Mouse (Mus musculus): ENCODE measurements around the gene Ifit3b. TPM values are rescaled to one million over a fixed set of nuclear protein-coding genes. Genes with fewer than 3 reads are reported as not detected.

Ifit3b gene
- polyA plus RNA-seq, 1 experiment from 2014 or later = 0.34 TPM

GRCm38 (mm10) chr19:34650276-34650675 is 42.5 kb downstream of the Ifit3b start:
- 87% methylated on average over 3 of the region's 3 CpGs for WGBS

GRCm38 (mm10) chr19:34650997-34651396 is 43.2 kb downstream of the Ifit3b start:
- Histone ChIP-seq H3K4me1 (replicated peaks) (no peaks in the 10 kb centered on the region), H3K36me3 (no peaks in the 10 kb centered on the region), H3K4me2 (no peak overlapping the region), H3K27ac (no peak overlapping the region), H3K4me3 (no peak overlapping the region), H3K9me3 (replicated peaks) (no peaks in the 10 kb centered on the region), H3K27me3 (no peaks in the 10 kb centered on the region), H3K9ac (no peak overlapping the region)
- no peak for ATAC-seq (replicated peaks; ENCODE audit: insufficient number of reproducible peaks, insufficient read depth, low FRiP score, low read depth)
- WGBS = 76% methylated on average over 6 of the region's 6 CpGs

More at GRCm38 (mm10) chr19:34650276-34650675, 42.5 kb downstream of the Ifit3b start:
- Histone ChIP-seq H3K36me3 (no peaks in the 10 kb centered on the region), H3K27me3 (no peaks in the 10 kb centered on the region), H3K4me1 (replicated peaks) (no peaks in the 10 kb centered on the region), H3K9me3 (replicated peaks) (no peaks in the 10 kb centered on the region), H3K9ac (no peak overlapping the region), H3K4me3 (no peak overlapping the region), H3K27ac (no peak overlapping the region), H3K4me2 (no peak overlapping the region)
- no peak for ATAC-seq (replicated peaks; ENCODE audit: insufficient number of reproducible peaks, insufficient read depth, low FRiP score, low read depth)

- Histone ChIP-seq H3K9me3 (replicated peaks) (no peaks in the 10 kb centered on the region), H3K4me2 (no peak overlapping the region), H3K27me3 (no peaks in the 10 kb centered on the region), H3K27ac (no peak overlapping the region), H3K36me3 (no peaks in the 10 kb centered on the region), H3K9ac (no peak overlapping the region), H3K4me3 (no peak overlapping the region), H3K4me1 (replicated peaks) (peaks cover 12% of the 10 kb centered on the region; the same call in 1 of the 2 replicates)
- no peak for ATAC-seq (replicated peaks; ENCODE audit: insufficient number of reproducible peaks, insufficient read depth, low FRiP score, low read depth)
- 89% methylated on average over 10 of the region's 10 CpGs for WGBS
Measured at GRCm38 (mm10) chr19:34655227-34655805, 47.5 kb downstream of the Ifit3b start.

- ATAC-seq (replicated peaks; ENCODE audit: insufficient number of reproducible peaks, insufficient read depth, low FRiP score, low read depth) = 0 out of 2 replicates have a peak, but pooled peaks have one; percentile 64
- 16% methylated on average over 2 of the region's 2 CpGs for WGBS
- Histone ChIP-seq H3K4me2 (no peak overlapping the region), H3K9me3 (replicated peaks) (no peaks in the 10 kb centered on the region), H3K27me3 (no peaks in the 10 kb centered on the region), H3K4me3 (no peak overlapping the region), H3K27ac (no peak overlapping the region), H3K4me1 (replicated peaks) (peaks cover 15% of the 10 kb centered on the region; the same call in 1 of the 2 replicates), H3K36me3 (no peaks in the 10 kb centered on the region), H3K9ac (no peak overlapping the region)
Measured at GRCm38 (mm10) chr19:34656511-34657298, 48.9 kb downstream of the Ifit3b start.

- Histone ChIP-seq H3K4me2 (peak overlapping the region; percentile 59), H3K9ac (no peak overlapping the region), H3K27ac (peak overlapping the region; percentile 69), H3K27me3 (no peaks in the 10 kb centered on the region), H3K4me3 (peak overlapping the region; percentile 48), H3K36me3 (no peaks in the 10 kb centered on the region), H3K9me3 (replicated peaks) (no peaks in the 10 kb centered on the region), H3K4me1 (replicated peaks) (peaks cover 9% of the 10 kb centered on the region)
- WGBS = 7% methylated on average over 13 of the region's 13 CpGs
- peak; percentile 94 for ATAC-seq (replicated peaks; ENCODE audit: insufficient number of reproducible peaks, insufficient read depth, low FRiP score, low read depth)
Measured at GRCm38 (mm10) chr19:34662067-34662507, 54.3 kb downstream of the Ifit3b start.

GRCm38 (mm10) chr19:34662740-34663139 is 55.0 kb downstream of the Ifit3b start:
- peak overlapping the region; percentile 69 for H3K27ac ChIP-seq
- 43% methylated on average over 5 of the region's 5 CpGs for WGBS
- no peak for ATAC-seq (replicated peaks; ENCODE audit: insufficient number of reproducible peaks, insufficient read depth, low FRiP score, low read depth)
- no peak overlapping the region for H3K9ac ChIP-seq
- H3K4me1 ChIP-seq (replicated peaks) = peaks cover 7% of the 10 kb centered on the region
- H3K9me3 ChIP-seq (replicated peaks) = no peaks in the 10 kb centered on the region
- no peaks in the 10 kb centered on the region for H3K27me3 ChIP-seq
- H3K4me3 ChIP-seq = no peak overlapping the region
- no peaks in the 10 kb centered on the region for H3K36me3 ChIP-seq
- H3K4me2 ChIP-seq = peak overlapping the region; percentile 59

Other genes with a start within 250 kb of the Ifit3b start
- gene Ch25h, start 132.8 kb upstream of the Ifit3b start, polyA plus RNA-seq (2015; fragmentation: Nextera tagmentation; extraction: Ambion mirVana) = 3.0 and 3.4 TPM in 2 replicates
- gene Lipa, start 80.5 kb upstream of the Ifit3b start, polyA plus RNA-seq (2015; fragmentation: Nextera tagmentation; extraction: Ambion mirVana) = 29.7 and 34.2 TPM in 2 replicates
- 7.7 and 8.9 TPM in 2 replicates for gene Ifit2, start 57.3 kb upstream of the Ifit3b start, polyA plus RNA-seq (2015; fragmentation: Nextera tagmentation; extraction: Ambion mirVana)
- gene Ifit3, start 24.4 kb upstream of the Ifit3b start, polyA plus RNA-seq (2015; fragmentation: Nextera tagmentation; extraction: Ambion mirVana) = 0.98 and 2.9 TPM in 2 replicates
- 2.1 and 2.5 TPM in 2 replicates for gene Ifit1bl1, start 6.0 kb upstream of the Ifit3b start, polyA plus RNA-seq (2015; fragmentation: Nextera tagmentation; extraction: Ambion mirVana)
- gene Ifit1bl2, start 32.8 kb downstream of the Ifit3b start, polyA plus RNA-seq (2015; fragmentation: Nextera tagmentation; extraction: Ambion mirVana) = 1.1 and 1.3 TPM in 2 replicates
- gene Ifit1, start 32.9 kb downstream of the Ifit3b start, polyA plus RNA-seq (2015; fragmentation: Nextera tagmentation; extraction: Ambion mirVana) = 0.76 and 1.7 TPM in 2 replicates
- gene Slc16a12, start 139.3 kb downstream of the Ifit3b start, polyA plus RNA-seq (2015; fragmentation: Nextera tagmentation; extraction: Ambion mirVana) = 11.2 and 11.8 TPM in 2 replicates